Mouse (Mus musculus) embryonic facial prominence, embryonic 13.5 days (tissue): ENCODE measurements around the gene Gm39566. TPM values are rescaled to one million over a fixed set of nuclear protein-coding genes. Genes with fewer than 3 reads are reported as not detected.

Experiments
- ATAC-seq: fragments of 200-750 bp; cut with Nextera tagmentation; 2 replicates; pipeline ENCODE4 v1.8.0; 2017; ENCODE audit warnings: low read depth; ENCODE audit not compliant: insufficient number of reproducible peaks, insufficient read depth, low FRiP score, low TSS enrichment
- H3K27ac ChIP-seq: fragments of 300-500 bp; sonication (generic); 2 replicates; pipeline ENCODE4 v1.5.1; 2015; ENCODE audit warnings: moderate library complexity, mild to moderate bottlenecking, inconsistent platforms
- H3K27me3 ChIP-seq: fragments of 300-500 bp; sonication (generic); 2 replicates; pipeline ENCODE4 v1.6.1; 2015; ENCODE audit warnings: mild to moderate bottlenecking, inconsistent platforms
- H3K36me3 ChIP-seq: fragments of 300-500 bp; sonication (generic); 2 replicates; pipeline ENCODE4 v1.6.1; 2015; ENCODE audit warnings: mild to moderate bottlenecking, inconsistent platforms
- H3K4me1 ChIP-seq: fragments of 300-500 bp; sonication (generic); 2 replicates; pipeline ENCODE4 v1.6.1; 2015; ENCODE audit warnings: inconsistent platforms
- H3K4me2 ChIP-seq: fragments of 300-500 bp; sonication (generic); 2 replicates; pipeline ENCODE4 v1.6.1; 2015; ENCODE audit warnings: moderate library complexity, mild to moderate bottlenecking, inconsistent platforms
- H3K4me3 ChIP-seq: fragments of 300-500 bp; sonication (generic); 2 replicates; pipeline ENCODE4 v1.5.1; 2015; ENCODE audit warnings: mild to moderate bottlenecking, inconsistent platforms
- H3K9ac ChIP-seq: fragments of 300-500 bp; sonication (generic); 2 replicates; pipeline ENCODE4 v1.6.1; 2015; ENCODE audit warnings: mild to moderate bottlenecking, inconsistent platforms
- H3K9me3 ChIP-seq: fragments of 300-500 bp; sonication (generic); 2 replicates; pipeline ENCODE4 v1.6.1; 2016; ENCODE audit warnings: inconsistent platforms
- WGBS: fragments of 180-500 bp; shearing (Covaris S2); methylation state at CpG from one replicate; pipeline ENCODE4 v1.1.7; 2015; ENCODE audit warnings: mixed read lengths; 5-methylcytosine and 5-hydroxymethylcytosine counted together
- polyA plus RNA-seq: library from polyadenylated mRNA; unstranded; fragments of >200 nt; fragmentation: Nextera tagmentation; extraction: Ambion mirVana; gene quantifications from 2 replicates; pipeline ENCODE4 v1.2.1, GENCODE M21; 2015

Gene Gm39566
- polyA plus RNA-seq, 1 experiment from 2014 or later: not detected

- Histone ChIP-seq H3K9ac (no peak overlapping the region), H3K36me3 (peaks cover 86% of the 10 kb centered on the region), H3K27ac (no peak overlapping the region), H3K4me1 (peaks cover 17% of the 10 kb centered on the region), H3K4me2 (no peak overlapping the region), H3K27me3 (no peaks in the 10 kb centered on the region), H3K9me3 (no peaks in the 10 kb centered on the region), H3K4me3 (no peak overlapping the region)
- WGBS: 72% methylated on average over 5 of the region's 5 CpGs
- no peak for ATAC-seq
Measured at GRCm38 (mm10) chr11:69828832-69829231, 13.7 kb upstream of the Gm39566 start.

GRCm38 (mm10) chr11:69823456-69823855 lies 8.4 kb upstream of the Gm39566 start:
- H3K27me3 ChIP-seq: no peaks in the 10 kb centered on the region
- no peaks in the 10 kb centered on the region for H3K4me1 ChIP-seq
- no peak overlapping the region for H3K9ac ChIP-seq
- H3K9me3 ChIP-seq: no peaks in the 10 kb centered on the region
- H3K36me3 ChIP-seq: peaks cover 48% of the 10 kb centered on the region
- 68% methylated on average over 2 of the region's 2 CpGs for WGBS
- H3K4me2 ChIP-seq: no peak overlapping the region
- no peak for ATAC-seq
- H3K27ac ChIP-seq: no peak overlapping the region
- H3K4me3 ChIP-seq: no peak overlapping the region

- Histone ChIP-seq H3K4me1 (no peaks in the 10 kb centered on the region), H3K9me3 (peaks cover 7% of the 10 kb centered on the region; the same call in 1 of the 2 replicates), H3K27ac (no peak within 1 kb of the TSS), H3K27me3 (no peaks in the 10 kb centered on the region), H3K36me3 (peaks cover 35% of the 10 kb centered on the region), H3K4me2 (no peak within 1 kb of the TSS), H3K4me3 (no peak within 1 kb of the TSS), H3K9ac (no peak within 1 kb of the TSS)
- 83% methylated on average over 3 of the region's 3 CpGs for WGBS
- ATAC-seq: no peak
Measured at GRCm38 (mm10) chr11:69822080-69822479, 7.0 kb upstream of the Gm39566 start, which contains the start of gene Spem1. Gene Spem1 (minus strand): TSS chr11:69822180.

GRCm38 (mm10) chr11:69818871-69819270 lies 3.8 kb upstream of the Gm39566 start:
- no peaks in the 10 kb centered on the region for H3K27me3 ChIP-seq
- no peaks in the 10 kb centered on the region for H3K4me1 ChIP-seq
- no peak overlapping the region for H3K4me2 ChIP-seq
- no peak overlapping the region for H3K4me3 ChIP-seq
- ATAC-seq: no peak
- H3K27ac ChIP-seq: no peak overlapping the region
- H3K9me3 ChIP-seq: peaks cover 14% of the 10 kb centered on the region; the same call in 1 of the 2 replicates
- peaks cover 4% of the 10 kb centered on the region; the same call in 1 of the 2 replicates for H3K36me3 ChIP-seq
- H3K9ac ChIP-seq: no peak overlapping the region
- WGBS: 90% methylated on average over 8 of the region's 8 CpGs

GRCm38 (mm10) chr11:69818365-69818764 lies 3.3 kb upstream of the Gm39566 start, which contains the start of gene Spem2:
Gene Spem2 (minus strand): TSS chr11:69818465.
- Histone ChIP-seq H3K9me3 (peaks cover 14% of the 10 kb centered on the region; the same call in 1 of the 2 replicates), H3K4me3 (no peak within 1 kb of the TSS), H3K27ac (no peak within 1 kb of the TSS), H3K4me1 (no peaks in the 10 kb centered on the region), H3K27me3 (no peaks in the 10 kb centered on the region), H3K4me2 (no peak within 1 kb of the TSS), H3K9ac (no peak within 1 kb of the TSS), H3K36me3 (no peaks in the 10 kb centered on the region)
- 77% methylated on average over 2 of the region's 2 CpGs for WGBS
- ATAC-seq: no peak

- ATAC-seq: no peak
- Histone ChIP-seq H3K4me3 (no peak overlapping the region), H3K36me3 (no peaks in the 10 kb centered on the region), H3K9me3 (peaks cover 14% of the 10 kb centered on the region; the same call in 1 of the 2 replicates), H3K27ac (no peak overlapping the region), H3K4me1 (no peaks in the 10 kb centered on the region), H3K9ac (no peak overlapping the region), H3K4me2 (no peak overlapping the region), H3K27me3 (no peaks in the 10 kb centered on the region)
- WGBS: 88% methylated on average over 12 of the region's 12 CpGs
Measured at GRCm38 (mm10) chr11:69816520-69816919, 1.4 kb upstream of the Gm39566 start.

- H3K36me3 ChIP-seq: no peaks in the 10 kb centered on the region
- no peak for ATAC-seq
- no peak overlapping the region for H3K27ac ChIP-seq
- peaks cover 3% of the 10 kb centered on the region; the same call in 1 of the 2 replicates for H3K4me1 ChIP-seq
- H3K27me3 ChIP-seq: peaks cover 14% of the 10 kb centered on the region
- H3K9ac ChIP-seq: no peak overlapping the region
- no peak overlapping the region for H3K4me2 ChIP-seq
- H3K9me3 ChIP-seq: peaks cover 3% of the 10 kb centered on the region; the same call in 1 of the 2 replicates
- H3K4me3 ChIP-seq: no peak overlapping the region
Measured at GRCm38 (mm10) chr11:69810280-69810679, 4.8 kb downstream of the Gm39566 start.

- H3K27me3 ChIP-seq: peaks cover 28% of the 10 kb centered on the region
- no peak overlapping the region for H3K4me3 ChIP-seq
- no peak overlapping the region for H3K4me2 ChIP-seq
- no peaks in the 10 kb centered on the region for H3K36me3 ChIP-seq
- H3K9me3 ChIP-seq: peaks cover 3% of the 10 kb centered on the region; the same call in 1 of the 2 replicates
- ATAC-seq: no peak
- H3K4me1 ChIP-seq: peaks cover 29% of the 10 kb centered on the region
- WGBS: 68% methylated on average over 2 of the region's 2 CpGs
- H3K27ac ChIP-seq: no peak overlapping the region
- no peak overlapping the region for H3K9ac ChIP-seq
Measured at GRCm38 (mm10) chr11:69807641-69808040, 7.5 kb downstream of the Gm39566 start.

GRCm38 (mm10) chr11:69806378-69806777 lies 8.7 kb downstream of the Gm39566 start:
- Histone ChIP-seq H3K27ac (no peak overlapping the region), H3K4me1 (peaks cover 42% of the 10 kb centered on the region), H3K9ac (no peak overlapping the region), H3K36me3 (no peaks in the 10 kb centered on the region), H3K9me3 (peaks cover 3% of the 10 kb centered on the region; the same call in 1 of the 2 replicates), H3K4me2 (no peak overlapping the region), H3K4me3 (no peak overlapping the region), H3K27me3 (peaks cover 39% of the 10 kb centered on the region)
- 81% methylated on average over 4 of the region's 4 CpGs for WGBS
- ATAC-seq: no peak

GRCm38 (mm10) chr11:69804972-69805909 lies 9.9 kb downstream of the Gm39566 start, which contains the start of gene Tmem102:
Gene Tmem102 (minus strand): TSS chr11:69805624.
- H3K36me3 ChIP-seq: no peaks in the 10 kb centered on the region
- peaks cover 40% of the 10 kb centered on the region for H3K27me3 ChIP-seq
- H3K9ac ChIP-seq: peak within 1 kb of the TSS; percentile 49
- H3K27ac ChIP-seq: no peak within 1 kb of the TSS
- H3K4me2 ChIP-seq: peak within 1 kb of the TSS; percentile 98
- 4% methylated on average over 29 of the region's 29 CpGs for WGBS
- H3K4me3 ChIP-seq: peak within 1 kb of the TSS; percentile 56
- peaks cover 53% of the 10 kb centered on the region for H3K4me1 ChIP-seq
- H3K9me3 ChIP-seq: peaks cover 3% of the 10 kb centered on the region; the same call in 1 of the 2 replicates
- ATAC-seq: no peak

GRCm38 (mm10) chr11:69804652-69804940 lies 10.5 kb downstream of the Gm39566 start:
- Histone ChIP-seq H3K4me1 (peaks cover 59% of the 10 kb centered on the region), H3K4me3 (peak overlapping the region; percentile 56), H3K4me2 (peak overlapping the region; percentile 98), H3K9me3 (peaks cover 3% of the 10 kb centered on the region; the same call in 1 of the 2 replicates), H3K27ac (no peak overlapping the region), H3K9ac (peak overlapping the region; percentile 49; the same call in 1 of the 2 replicates), H3K27me3 (peaks cover 40% of the 10 kb centered on the region), H3K36me3 (no peaks in the 10 kb centered on the region)
- 6% methylated on average over 12 of the region's 12 CpGs for WGBS
- ATAC-seq: no peak
